Mouse (Mus musculus) kidney, embryonic 14.5 days (tissue): ENCODE measurements around the gene Obp1b. TPM values are rescaled to one million over a fixed set of nuclear protein-coding genes. Genes with fewer than 3 reads are reported as not detected.
"Not testable (repeated sequence)": the region's sequence is repeated elsewhere in the genome, so short reads cannot be mapped to it uniquely, and the experiment has no call there.

Source experiments
- ATAC-seq: fragments of 200-750 bp; cut with Nextera tagmentation; 2 replicates; pipeline ENCODE4 v1.8.0; 2017; ENCODE audit warnings: moderate number of reproducible peaks, mild to moderate bottlenecking, moderate TSS enrichment, moderate library complexity; ENCODE audit not compliant: low FRiP score, low TSS enrichment
- H3K27ac ChIP-seq: fragments of 300-500 bp; sonication (generic); 2 replicates; pipeline ENCODE4 v1.5.1; 2014; ENCODE audit warnings: low read depth, mild to moderate bottlenecking, low read length, moderate library complexity, mixed read lengths
- H3K27me3 ChIP-seq: fragments of 300-500 bp; sonication (generic); 2 replicates; pipeline ENCODE4 v1.6.1; 2014; ENCODE audit warnings: mild to moderate bottlenecking, low read length; ENCODE audit not compliant: control insufficient read depth, insufficient read depth
- H3K36me3 ChIP-seq: fragments of 300-500 bp; sonication (generic); 2 replicates; pipeline ENCODE4 v1.6.1; 2014; ENCODE audit warnings: low read length, mixed read lengths; ENCODE audit not compliant: control insufficient read depth, insufficient read depth
- H3K4me1 ChIP-seq: fragments of 300-500 bp; sonication (generic); 2 replicates; pipeline ENCODE4 v1.6.1; 2014; ENCODE audit warnings: low read length, mixed read lengths; ENCODE audit not compliant: control insufficient read depth, insufficient read depth
- H3K4me2 ChIP-seq: fragments of 300-500 bp; sonication (generic); replicated peaks from 2 replicates; pipeline ENCODE4 v1.6.1; 2014; ENCODE audit warnings: low read depth, mild to moderate bottlenecking, low read length
- H3K4me3 ChIP-seq: fragments of 300-500 bp; sonication (generic); 2 replicates; pipeline ENCODE4 v1.5.1; 2014; ENCODE audit warnings: mild to moderate bottlenecking, low read length
- H3K9ac ChIP-seq: fragments of 300-500 bp; sonication (generic); 2 replicates; pipeline ENCODE4 v1.6.1; 2014; ENCODE audit warnings: low read depth, mild to moderate bottlenecking, low read length, moderate library complexity
- H3K9me3 ChIP-seq: fragments of 300-500 bp; sonication (generic); 2 replicates; pipeline ENCODE4 v1.6.1; 2016; ENCODE audit warnings: low read length; ENCODE audit not compliant: control insufficient read depth
- WGBS: fragments of 180-500 bp; shearing (Covaris S2); extraction: QIAGEN DNeasy Blood & Tissue Kit; methylation state at CpG from one replicate; pipeline ENCODE4 v1.1.7; 2014; 5-methylcytosine and 5-hydroxymethylcytosine counted together
- polyA plus RNA-seq: library from polyadenylated mRNA; unstranded; fragments of >200 nt; fragmentation: Nextera tagmentation; extraction: Ambion mirVana; gene quantifications from 2 replicates; pipeline ENCODE4 v1.2.1, GENCODE M21; 2014

Obp1b gene
- polyA plus RNA-seq, result not detected in 2 replicates

DNA sequence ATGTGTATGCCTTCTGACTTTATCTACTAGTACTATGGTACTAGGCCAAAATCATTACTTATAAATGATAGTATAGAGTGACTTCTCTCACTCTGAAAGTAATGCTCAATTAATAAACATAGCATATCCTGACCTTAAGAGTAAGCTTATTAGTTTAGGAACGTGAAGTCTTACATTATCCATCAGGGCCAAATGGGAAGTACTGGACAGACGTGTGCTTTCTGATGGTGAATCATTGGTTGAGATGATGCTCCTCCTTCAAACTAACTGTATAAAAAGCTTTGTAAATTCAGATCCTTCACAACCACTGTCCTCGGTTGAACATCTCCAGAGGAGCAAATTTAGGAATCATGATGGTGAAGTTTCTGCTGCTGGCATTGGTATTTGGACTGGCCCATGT, at the start of gene Obp1b:
TSS of gene Obp1b (plus strand) at position 301 of the 400 bp plus-strand sequence.
- not testable (repeated sequence) for H3K27ac ChIP-seq, H3K9me3 ChIP-seq, H3K4me2 ChIP-seq, H3K4me3 ChIP-seq, H3K27me3 ChIP-seq, H3K9ac ChIP-seq, H3K36me3 ChIP-seq, H3K4me1 ChIP-seq, ATAC-seq
- no CpG with 5 or more reads among the region's 3 CpGs for WGBS

DNA sequence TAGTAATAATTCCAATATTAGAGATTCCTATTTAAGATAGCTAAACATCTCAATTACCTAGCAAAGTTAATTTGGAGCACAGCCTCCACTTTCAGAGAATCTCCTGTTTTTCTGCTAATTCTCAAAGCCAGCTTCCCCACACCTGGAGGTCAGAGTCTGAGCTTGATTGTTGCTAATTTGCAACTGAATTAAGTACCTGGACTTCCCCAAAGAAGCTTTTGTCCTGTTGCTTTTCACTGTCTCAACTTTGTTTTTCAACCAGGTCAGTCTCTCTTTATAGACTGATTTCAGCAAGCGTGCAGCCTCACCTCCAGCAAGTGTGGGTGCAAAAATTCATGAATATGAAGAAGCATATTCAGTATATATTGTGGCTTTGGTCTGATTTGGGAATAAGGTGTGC, 15.6 kb downstream of the Obp1b start:
- WGBS, result 67% methylated on average over 1 of the region's 1 CpGs
- not testable (repeated sequence) for H3K27me3 ChIP-seq, H3K9me3 ChIP-seq, H3K4me1 ChIP-seq, ATAC-seq, H3K4me2 ChIP-seq, H3K36me3 ChIP-seq, H3K27ac ChIP-seq, H3K4me3 ChIP-seq, H3K9ac ChIP-seq

DNA sequence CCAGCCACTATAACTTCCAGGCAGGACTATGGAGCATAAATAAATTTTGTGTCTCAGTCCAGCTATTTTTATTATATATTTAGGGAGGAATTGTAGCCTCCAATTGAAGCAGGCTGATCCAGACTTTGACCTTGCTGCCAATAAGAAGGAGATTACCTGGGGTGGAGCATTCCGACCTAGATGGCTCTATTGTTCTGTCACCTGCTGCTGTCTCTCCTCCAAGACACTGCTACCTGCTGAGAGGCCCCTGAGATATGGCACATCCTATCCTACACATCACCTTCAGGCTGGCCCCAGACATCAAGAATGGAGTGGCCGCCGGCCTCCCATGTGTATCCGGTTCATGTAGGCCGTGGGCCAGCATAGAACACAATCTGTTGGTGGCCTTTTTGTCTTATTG, 16.3 kb downstream of the Obp1b start:
- Histone ChIP-seq H3K27me3 (no peaks in the 10 kb centered on the region), H3K27ac (no peak overlapping the region), H3K4me2 (no peak overlapping the region), H3K4me1 (no peaks in the 10 kb centered on the region), H3K4me3 (no peak overlapping the region), H3K9ac (no peak overlapping the region), H3K9me3 (no peaks in the 10 kb centered on the region), H3K36me3 (no peaks in the 10 kb centered on the region)
- 95% methylated on average over 5 of the region's 5 CpGs for WGBS
- ATAC-seq, result no peak

Other genes starting within 250 kb of the Obp1b start
- not detected in 2 replicates for gene Obp1a, start 95.4 kb upstream of the Obp1b start, polyA plus RNA-seq
- not detected in 2 replicates for gene Gm5938, start 61.3 kb upstream of the Obp1b start, polyA plus RNA-seq
- not detected in 2 replicates for gene Gm14743, start 59.1 kb downstream of the Obp1b start, polyA plus RNA-seq
- not detected in 2 replicates for gene 4930480E11Rik, start 182.9 kb downstream of the Obp1b start, polyA plus RNA-seq